Mouse (Mus musculus): ENCODE data around the gene Erbb2.

- TF ChIP-seq CTCF (IDR thresholded peaks at IDR 0.05; ENCODE audit: low read depth) (no peak), EP300 (IDR thresholded peaks at IDR 0.05; ENCODE audit: low read depth) (no peak)
Measured at GRCm38 (mm10) chr11:98364410-98364809, 47.9 kb upstream of the Erbb2 start.

Measured in liver, postnatal 0 days (tissue).